Mouse (Mus musculus) forebrain, embryonic 13.5 days (tissue): ENCODE results near the gene Cd300e. TPM values are rescaled to one million over a fixed set of nuclear protein-coding genes. Genes with fewer than 3 reads are reported as not detected.

Source experiments
- ATAC-seq: fragments of 200-750 bp; cut with Nextera tagmentation; 2 replicates; pipeline ENCODE4 v1.8.0; 2017
- H3K27ac ChIP-seq: fragments of 300-500 bp; sonication (generic); 2 replicates; pipeline ENCODE4 v1.5.1; 2015; ENCODE audit warnings: inconsistent platforms, mild to moderate bottlenecking, moderate library complexity
- H3K27me3 ChIP-seq: fragments of 300-500 bp; sonication (generic); 2 replicates; pipeline ENCODE4 v1.6.1; 2015; ENCODE audit warnings: mild to moderate bottlenecking, inconsistent platforms
- H3K36me3 ChIP-seq: fragments of 300-500 bp; sonication (generic); 2 replicates; pipeline ENCODE4 v1.6.1; 2015; ENCODE audit warnings: mild to moderate bottlenecking, inconsistent platforms; ENCODE audit not compliant: poor library complexity, severe bottlenecking
- H3K4me1 ChIP-seq: fragments of 300-500 bp; sonication (generic); 2 replicates; pipeline ENCODE4 v1.6.1; 2015; ENCODE audit warnings: inconsistent platforms
- H3K4me2 ChIP-seq: fragments of 300-500 bp; sonication (generic); 2 replicates; pipeline ENCODE4 v1.6.1; 2015; ENCODE audit warnings: inconsistent platforms, mild to moderate bottlenecking, moderate library complexity
- H3K4me3 ChIP-seq: fragments of 300-500 bp; sonication (generic); 2 replicates; pipeline ENCODE4 v1.5.1; 2015; ENCODE audit warnings: mild to moderate bottlenecking, inconsistent platforms
- H3K9ac ChIP-seq: fragments of 300-500 bp; sonication (generic); 2 replicates; pipeline ENCODE4 v1.6.1; 2015; ENCODE audit warnings: mild to moderate bottlenecking, inconsistent platforms
- H3K9me3 ChIP-seq: fragments of 300-500 bp; sonication (generic); replicated peaks from 2 replicates; pipeline ENCODE4 v1.6.1; 2016; ENCODE audit warnings: inconsistent platforms
- WGBS: fragments of 180-500 bp; shearing (Covaris S2); methylation state at CpG from one replicate; pipeline ENCODE4 v1.1.7; 2015; 5-methylcytosine and 5-hydroxymethylcytosine counted together
- polyA plus RNA-seq: library from polyadenylated mRNA; unstranded; fragments of >200 nt; fragmentation: Nextera tagmentation; extraction: Ambion mirVana; gene quantifications from 2 replicates; pipeline ENCODE4 v1.2.1, GENCODE M21; 2015

Gene Cd300e
- polyA plus RNA-seq, result not detected in 2 replicates

- H3K36me3 ChIP-seq, result no peaks in the 10 kb centered on the region
- no peak within 1 kb of the TSS for H3K9ac ChIP-seq
- no peak within 1 kb of the TSS for H3K4me2 ChIP-seq
- ATAC-seq, result no peak
- no peaks in the 10 kb centered on the region for H3K9me3 ChIP-seq
- no peak within 1 kb of the TSS for H3K4me3 ChIP-seq
- no peak within 1 kb of the TSS for H3K27ac ChIP-seq
- no peaks in the 10 kb centered on the region for H3K27me3 ChIP-seq
- 27% methylated on average over 5 of the region's 5 CpGs for WGBS
- H3K4me1 ChIP-seq, result no peaks in the 10 kb centered on the region
Measured at GRCm38 (mm10) chr11:115062077-115062476, at the start of gene Cd300e. TSS of gene Cd300e (minus strand) at chr11:115062177.

DNA sequence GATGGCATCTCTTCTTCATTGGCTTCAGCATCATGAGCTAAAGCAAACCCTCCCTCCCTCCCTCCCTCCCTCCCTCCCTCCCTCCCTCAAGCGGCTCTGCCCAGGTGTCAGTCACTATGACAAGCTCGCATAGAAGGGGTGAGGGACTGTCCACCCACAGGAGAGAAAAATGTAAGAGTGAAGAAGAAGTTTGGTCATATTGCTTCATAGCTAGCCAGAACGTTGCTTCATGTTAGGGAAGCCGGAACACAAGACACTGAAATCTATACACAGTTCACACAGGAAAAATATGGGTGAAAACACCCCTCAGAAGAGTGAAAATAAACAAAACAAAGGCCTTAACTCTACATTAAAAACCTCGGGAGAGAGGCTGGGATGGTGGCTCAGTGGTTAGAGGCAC lies 48.3 kb upstream of the Cd300e start:
- WGBS, result 87% methylated on average over 4 of the region's 5 CpGs
- no peak overlapping the region for H3K27ac ChIP-seq

GRCm38 (mm10) chr11:115108176-115108575 lies 46.2 kb upstream of the Cd300e start:
- ATAC-seq, result no peak

More for the DNA sequence above, 48.3 kb upstream of the Cd300e start:
- peaks cover 17% of the 10 kb centered on the region for H3K4me1 ChIP-seq
- H3K4me3 ChIP-seq, result no peak overlapping the region
- no peak overlapping the region for H3K4me2 ChIP-seq
- no peaks in the 10 kb centered on the region for H3K36me3 ChIP-seq
- H3K9me3 ChIP-seq, result no peaks in the 10 kb centered on the region
- ATAC-seq, result no peak
- no peaks in the 10 kb centered on the region for H3K27me3 ChIP-seq
- H3K9ac ChIP-seq, result no peak overlapping the region

DNA sequence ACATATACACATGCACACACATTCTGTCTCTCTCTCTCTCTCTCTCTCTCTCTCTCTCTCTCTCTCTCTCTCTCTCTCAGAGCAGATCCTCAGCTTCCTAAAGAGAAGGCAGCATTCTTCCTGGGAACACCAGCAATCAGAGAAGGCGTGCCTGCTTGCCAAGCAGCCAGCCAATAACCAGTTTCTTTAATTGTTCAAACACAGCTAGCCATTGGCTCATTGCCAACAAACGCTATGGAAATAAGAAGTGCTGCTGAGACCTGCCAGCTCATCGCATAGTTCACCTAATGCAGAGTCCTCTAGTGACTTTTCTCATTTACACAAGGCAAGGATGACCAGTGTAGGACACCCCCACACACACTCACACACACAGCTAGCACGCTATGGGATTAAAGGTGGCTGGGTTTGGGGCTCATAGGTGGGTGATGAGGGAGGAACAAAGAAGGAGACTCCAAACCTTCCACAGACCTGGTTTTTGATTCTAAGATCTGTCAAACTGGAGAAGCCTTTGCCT lies 45.5 kb upstream of the Cd300e start:
- Histone ChIP-seq H3K36me3 (no peaks in the 10 kb centered on the region), H3K4me3 (no peak overlapping the region), H3K4me1 (peaks cover 17% of the 10 kb centered on the region), H3K27ac (no peak overlapping the region), H3K27me3 (no peaks in the 10 kb centered on the region), H3K9ac (no peak overlapping the region), H3K4me2 (no peak overlapping the region), H3K9me3 (no peaks in the 10 kb centered on the region)
- ATAC-seq, result peak; percentile 24; the same call in 1 of the 2 replicates
- WGBS, result 18% methylated on average over 4 of the region's 4 CpGs

More at GRCm38 (mm10) chr11:115108176-115108575, 46.2 kb upstream of the Cd300e start:
- Histone ChIP-seq H3K9me3 (no peaks in the 10 kb centered on the region), H3K36me3 (no peaks in the 10 kb centered on the region), H3K4me3 (no peak overlapping the region), H3K27ac (no peak overlapping the region), H3K4me1 (peaks cover 17% of the 10 kb centered on the region), H3K9ac (no peak overlapping the region), H3K27me3 (no peaks in the 10 kb centered on the region), H3K4me2 (no peak overlapping the region)
- 89% methylated on average over 8 of the region's 8 CpGs for WGBS

DNA sequence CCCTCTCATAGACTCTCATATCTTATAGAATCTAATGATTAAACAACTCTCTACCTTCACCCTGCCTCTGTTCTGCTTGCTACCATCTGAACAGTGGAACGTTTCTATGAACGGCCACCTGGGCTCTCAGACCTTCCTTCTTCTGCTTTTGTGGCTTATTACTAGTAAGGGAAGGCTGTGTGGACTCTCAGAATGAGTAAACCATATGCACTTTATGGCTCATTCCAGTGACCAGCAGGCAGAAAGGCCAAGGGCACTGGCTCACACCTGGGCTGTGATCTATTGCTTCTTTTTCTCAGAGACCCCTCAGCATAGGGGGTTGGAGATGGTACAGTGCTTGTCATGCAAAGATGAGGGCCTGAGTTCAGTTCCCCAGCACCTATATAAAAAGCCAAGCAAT lies 44.7 kb upstream of the Cd300e start:
- Histone ChIP-seq H3K27ac (no peak overlapping the region), H3K4me1 (peaks cover 17% of the 10 kb centered on the region), H3K4me3 (no peak overlapping the region), H3K27me3 (no peaks in the 10 kb centered on the region), H3K36me3 (no peaks in the 10 kb centered on the region), H3K4me2 (no peak overlapping the region), H3K9ac (no peak overlapping the region), H3K9me3 (no peaks in the 10 kb centered on the region)
- no peak for ATAC-seq
- WGBS, result 83% methylated on average over 2 of the region's 2 CpGs

GRCm38 (mm10) chr11:115104769-115105563 lies 43.0 kb upstream of the Cd300e start:
- Histone ChIP-seq H3K4me3 (no peak overlapping the region), H3K4me1 (peaks cover 17% of the 10 kb centered on the region), H3K36me3 (no peaks in the 10 kb centered on the region), H3K9ac (no peak overlapping the region), H3K9me3 (no peaks in the 10 kb centered on the region), H3K27me3 (no peaks in the 10 kb centered on the region), H3K4me2 (no peak overlapping the region), H3K27ac (no peak overlapping the region)
- WGBS, result 63% methylated on average over 8 of the region's 8 CpGs
- no peak for ATAC-seq

GRCm38 (mm10) chr11:115103470-115104413 lies 41.8 kb upstream of the Cd300e start:
- no peak overlapping the region for H3K4me3 ChIP-seq
- peaks cover 17% of the 10 kb centered on the region for H3K4me1 ChIP-seq
- no peak overlapping the region for H3K9ac ChIP-seq
- no peak overlapping the region for H3K27ac ChIP-seq
- no peaks in the 10 kb centered on the region for H3K36me3 ChIP-seq
- H3K4me2 ChIP-seq, result no peak overlapping the region
- H3K9me3 ChIP-seq, result no peaks in the 10 kb centered on the region
- 90% methylated on average over 25 of the region's 25 CpGs for WGBS
- no peak for ATAC-seq
- no peaks in the 10 kb centered on the region for H3K27me3 ChIP-seq

DNA sequence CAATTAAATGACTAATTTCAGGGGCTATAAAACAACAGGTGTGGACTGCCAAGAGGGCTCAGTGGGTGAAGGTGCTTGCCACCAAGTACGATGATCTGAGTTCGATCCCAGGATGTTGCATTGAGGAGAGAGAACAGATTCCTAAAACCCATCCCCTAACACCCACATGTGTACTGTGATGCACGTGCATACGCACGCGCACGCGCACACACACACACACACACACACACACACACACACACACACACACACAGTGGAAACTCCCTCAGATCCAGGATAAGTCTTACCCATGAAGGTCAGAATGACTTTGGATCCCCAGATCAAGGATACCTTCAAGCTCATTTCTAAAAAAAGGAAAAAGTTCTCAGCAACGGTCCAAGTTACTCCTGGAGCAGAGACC lies 40.1 kb upstream of the Cd300e start:
- H3K4me3 ChIP-seq, result no peak overlapping the region
- no peaks in the 10 kb centered on the region for H3K9me3 ChIP-seq
- H3K4me2 ChIP-seq, result no peak overlapping the region
- ATAC-seq, result no peak
- no peaks in the 10 kb centered on the region for H3K36me3 ChIP-seq
- H3K4me1 ChIP-seq, result peaks cover 3% of the 10 kb centered on the region
- H3K9ac ChIP-seq, result no peak overlapping the region
- no peaks in the 10 kb centered on the region for H3K27me3 ChIP-seq
- WGBS, result 96% methylated on average over 9 of the region's 9 CpGs
- no peak overlapping the region for H3K27ac ChIP-seq

- no peak overlapping the region for H3K4me3 ChIP-seq
- no peak overlapping the region for H3K27ac ChIP-seq
- 80% methylated on average over 6 of the region's 6 CpGs for WGBS
- ATAC-seq, result no peak
- no peak overlapping the region for H3K4me2 ChIP-seq
- no peaks in the 10 kb centered on the region for H3K27me3 ChIP-seq
- H3K36me3 ChIP-seq, result no peaks in the 10 kb centered on the region
- H3K9me3 ChIP-seq, result no peaks in the 10 kb centered on the region
- no peaks in the 10 kb centered on the region for H3K4me1 ChIP-seq
- no peak overlapping the region for H3K9ac ChIP-seq
Measured at GRCm38 (mm10) chr11:115101615-115102051, 39.7 kb upstream of the Cd300e start.

DNA sequence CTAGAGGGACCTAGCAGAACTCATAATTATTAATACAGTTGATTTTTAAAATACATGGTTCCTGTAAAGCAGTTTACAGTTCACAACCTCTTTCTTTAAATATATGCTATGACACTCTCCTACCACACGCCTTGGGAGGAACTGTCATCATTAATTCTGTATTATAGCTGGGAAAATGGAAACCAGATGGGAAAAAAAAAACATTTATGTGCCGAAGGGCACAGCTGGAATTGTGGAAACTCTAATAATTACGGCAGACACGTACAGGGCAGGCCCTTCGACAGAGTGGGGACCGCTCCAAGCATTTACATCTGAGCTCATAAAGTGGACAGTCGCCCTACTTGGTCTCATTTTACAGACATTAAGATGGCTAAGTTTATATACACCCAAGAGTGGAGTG lies 38.8 kb upstream of the Cd300e start:
- H3K9me3 ChIP-seq, result no peaks in the 10 kb centered on the region
- H3K36me3 ChIP-seq, result no peaks in the 10 kb centered on the region
- WGBS, result 88% methylated on average over 7 of the region's 7 CpGs
- no peak overlapping the region for H3K27ac ChIP-seq
- H3K27me3 ChIP-seq, result no peaks in the 10 kb centered on the region
- ATAC-seq, result no peak
- H3K4me1 ChIP-seq, result no peaks in the 10 kb centered on the region
- H3K9ac ChIP-seq, result no peak overlapping the region
- H3K4me3 ChIP-seq, result no peak overlapping the region
- no peak overlapping the region for H3K4me2 ChIP-seq

- Histone ChIP-seq H3K27ac (no peak overlapping the region), H3K27me3 (no peaks in the 10 kb centered on the region), H3K4me3 (no peak overlapping the region), H3K36me3 (no peaks in the 10 kb centered on the region), H3K4me2 (no peak overlapping the region), H3K9ac (no peak overlapping the region), H3K4me1 (no peaks in the 10 kb centered on the region), H3K9me3 (no peaks in the 10 kb centered on the region)
- no peak for ATAC-seq
- 86% methylated on average over 5 of the region's 5 CpGs for WGBS
Measured at GRCm38 (mm10) chr11:115100032-115100621, 38.1 kb upstream of the Cd300e start.
